Mouse (Mus musculus): Measurements from ENCODE around the gene Pole2.
A peak's percentile ranks its signal among the peaks of the same experiment; 100 is the strongest.

- TF ChIP-seq CTCF (IDR thresholded peaks at IDR 0.05; ENCODE audit: borderline replicate concordance, insufficient read depth, low read depth, low read length) (no peak), POLR2A (IDR thresholded peaks at IDR 0.05; ENCODE audit: borderline replicate concordance, insufficient read depth, low read length) (peak; percentile 85)
Measured at GRCm38 (mm10) chr12:69241771-69242431, 13.9 kb upstream of the Pole2 start.
